Comparison of ENCODE assay signal across 17 mouse cellular contexts in genomic region chr15:92696276-92696956, GRCm38 (mm10).
A peak's percentile ranks its signal among the peaks of the same experiment; 100 is the strongest.
DNase-seq lines count a peak whose midpoint lies in the region; ATAC-seq and TF ChIP-seq lines count a peak whose summit lies in the region.
"Had no signal": no experiment of that assay in that cellular context is flagged by ENCODE, and none has a peak within 500 bp of the region (broad histone marks: within the 10 kb centered on the region; RNA-seq: fewer than 3 reads in every experiment).

No protein-coding gene starts in this region.

- H3K9ac ChIP-seq in heart, embryonic 13.5 days: no peak overlapping the region
- no peak overlapping the region for H3K9ac ChIP-seq in kidney, postnatal 0 days (ENCODE audit: low read depth, low read length)
- no peak overlapping the region for H3K9ac ChIP-seq in midbrain, postnatal 0 days (replicated peaks; ENCODE audit: low read length, poor library complexity, severe bottlenecking)
- H3K9ac ChIP-seq in midbrain, embryonic 13.5 days (replicated peaks): no peak overlapping the region
- H3K9ac ChIP-seq: liver, embryonic 12.5 days; stomach, embryonic 15.5 days had no signal

- no peaks in the 10 kb centered on the region for H3K9me3 ChIP-seq in heart, embryonic 13.5 days
- H3K9me3 ChIP-seq in kidney, postnatal 0 days (replicated peaks; ENCODE audit: low read length): no peaks in the 10 kb centered on the region
- H3K9me3 ChIP-seq in midbrain, postnatal 0 days (ENCODE audit: low read length): no peaks in the 10 kb centered on the region
- no peaks in the 10 kb centered on the region for H3K9me3 ChIP-seq in midbrain, embryonic 13.5 days
- H3K9me3 ChIP-seq: limb, embryonic 10.5 days; liver, embryonic 12.5 days; stomach, embryonic 15.5 days had no signal

- DNase-seq in heart, adult 11 months: no peak
- DNase-seq in kidney, postnatal 0 days (ENCODE audit: low spot score): peak; percentile 15
- no peak for DNase-seq in kidney, adult 2 months
- DNase-seq in midbrain, postnatal 0 days (ENCODE audit: low spot score): peak; percentile 21
- no peak for DNase-seq in layer of hippocampus, adult 9-10 months (ENCODE audit: low spot score)
- DNase-seq: adrenal gland, postnatal 10 days; cerebellum, adult 8-10 months; embryo, embryonic 11 days; layer of hippocampus, postnatal 36 days; right cerebral cortex, adult 18-20 months had no signal

- no peaks in the 10 kb centered on the region for H3K36me3 ChIP-seq in heart, embryonic 13.5 days
- H3K36me3 ChIP-seq in kidney, postnatal 0 days (ENCODE audit: insufficient read depth, low read length): no peaks in the 10 kb centered on the region
- no peaks in the 10 kb centered on the region for H3K36me3 ChIP-seq in kidney, adult 2 months (ENCODE audit: control insufficient read depth, insufficient read depth, low read length)
- H3K36me3 ChIP-seq in midbrain, postnatal 0 days (ENCODE audit: insufficient read depth, low read length): no peaks in the 10 kb centered on the region; the same call in 1 of the 2 replicates
- H3K36me3 ChIP-seq in midbrain, embryonic 13.5 days: no peaks in the 10 kb centered on the region
- H3K36me3 ChIP-seq: limb, embryonic 10.5 days; liver, embryonic 12.5 days; stomach, embryonic 15.5 days had no signal

- H3K4me2 ChIP-seq in heart, embryonic 13.5 days: 0 out of 2 replicates have a peak overlapping the region, but pooled peaks have one; percentile 5
- H3K4me2 ChIP-seq in kidney, postnatal 0 days (ENCODE audit: low read length): no peak overlapping the region
- no peak overlapping the region for H3K4me2 ChIP-seq in midbrain, postnatal 0 days (ENCODE audit: low read depth, low read length, poor library complexity, severe bottlenecking)
- no peak overlapping the region for H3K4me2 ChIP-seq in midbrain, embryonic 13.5 days (replicated peaks)
- H3K4me2 ChIP-seq: liver, embryonic 12.5 days; stomach, embryonic 15.5 days had no signal

- H3K4me3 ChIP-seq in heart, embryonic 13.5 days: no peak overlapping the region
- H3K4me3 ChIP-seq in kidney, postnatal 0 days (replicated peaks; ENCODE audit: low read depth, low read length): no peak overlapping the region
- no peak overlapping the region for H3K4me3 ChIP-seq in kidney, adult 2 months (ENCODE audit: insufficient read depth, low read depth, low read length)
- H3K4me3 ChIP-seq in midbrain, postnatal 0 days (ENCODE audit: low read depth, low read length): no peak overlapping the region
- no peak overlapping the region for H3K4me3 ChIP-seq in midbrain, embryonic 13.5 days (replicated peaks)
- H3K4me3 ChIP-seq: erythroblast, embryonic 14.5 days; limb, embryonic 10.5 days; liver, embryonic 12.5 days; stomach, embryonic 15.5 days had no signal

- no peaks in the 10 kb centered on the region for H3K27me3 ChIP-seq in heart, embryonic 13.5 days (replicated peaks)
- no peaks in the 10 kb centered on the region for H3K27me3 ChIP-seq in kidney, postnatal 0 days (ENCODE audit: insufficient read depth, low read length)
- H3K27me3 ChIP-seq in kidney, adult 2 months (replicated peaks; ENCODE audit: control insufficient read depth, insufficient read depth, low read length): no peaks in the 10 kb centered on the region
- no peaks in the 10 kb centered on the region for H3K27me3 ChIP-seq in midbrain, postnatal 0 days (ENCODE audit: insufficient read depth, low read length)
- H3K27me3 ChIP-seq in midbrain, embryonic 13.5 days: no peaks in the 10 kb centered on the region
- H3K27me3 ChIP-seq: liver, embryonic 12.5 days; stomach, embryonic 15.5 days had no signal

- no peak for TF ChIP-seq CTCF in kidney, postnatal 0 days (IDR thresholded peaks at IDR 0.05; ENCODE audit: low read depth)
- no peak for TF ChIP-seq CTCF in kidney, adult 2 months (conservative IDR thresholded peaks at IDR 0.05; ENCODE audit: insufficient read depth, insufficient read length, low read depth, low read length)
- no peak for TF ChIP-seq CTCF in midbrain, postnatal 0 days (IDR thresholded peaks at IDR 0.05)

- no peak for TF ChIP-seq POLR2A in kidney, adult 2 months (IDR thresholded peaks at IDR 0.05; ENCODE audit: low read depth, low read length)

- H3K27ac ChIP-seq in heart, embryonic 13.5 days (replicated peaks): 0 out of 2 replicates have a peak overlapping the region, but pooled peaks have one; percentile 36
- no peak overlapping the region for H3K27ac ChIP-seq in kidney, postnatal 0 days
- H3K27ac ChIP-seq in kidney, adult 2 months (ENCODE audit: insufficient read depth, low read depth, low read length): no peak overlapping the region
- no peak overlapping the region for H3K27ac ChIP-seq in midbrain, postnatal 0 days (ENCODE audit: low read depth, low read length)
- no peak overlapping the region for H3K27ac ChIP-seq in midbrain, embryonic 13.5 days
- H3K27ac ChIP-seq: limb, embryonic 10.5 days; liver, embryonic 12.5 days; stomach, embryonic 15.5 days had no signal

- whole genome bisulfite sequencing in heart, embryonic 13.5 days: 59% methylated on average over 10 of the region's 10 CpGs
- WGBS in kidney, postnatal 0 days: 36% methylated on average over 10 of the region's 10 CpGs
- WGBS in kidney, adult 2 months: 42% methylated on average over 10 of the region's 10 CpGs
- WGBS in midbrain, postnatal 0 days: 43% methylated on average over 10 of the region's 10 CpGs
- WGBS in midbrain, embryonic 13.5 days: 56% methylated on average over 10 of the region's 10 CpGs

- no peak for ATAC-seq in heart, embryonic 13.5 days (ENCODE audit: extremely low read depth, insufficient number of reproducible peaks, low FRiP score, low TSS enrichment)
- ATAC-seq in kidney, postnatal 0 days (replicated peaks; ENCODE audit: low FRiP score, low read depth): no peak
- no peak for ATAC-seq in midbrain, postnatal 0 days (ENCODE audit: low FRiP score)
- no peak for ATAC-seq in midbrain, embryonic 13.5 days
- ATAC-seq: intestine, postnatal 0 days; liver, embryonic 12.5 days had no signal

- peaks cover 11% of the 10 kb centered on the region; the same call in 1 of the 2 replicates for H3K4me1 ChIP-seq in heart, embryonic 13.5 days
- no peaks in the 10 kb centered on the region for H3K4me1 ChIP-seq in kidney, postnatal 0 days (replicated peaks; ENCODE audit: insufficient read depth, low read length)
- no peaks in the 10 kb centered on the region for H3K4me1 ChIP-seq in kidney, adult 2 months (ENCODE audit: control insufficient read depth, insufficient read depth, low read length)
- no peaks in the 10 kb centered on the region for H3K4me1 ChIP-seq in midbrain, postnatal 0 days (ENCODE audit: insufficient read depth, low read length)
- H3K4me1 ChIP-seq in midbrain, embryonic 13.5 days (replicated peaks): peaks cover 13% of the 10 kb centered on the region; the same call in 1 of the 2 replicates
- H3K4me1 ChIP-seq: liver, embryonic 12.5 days had no signal

Comparison
In these comparisons a context has a peak if more than half of its experiments do, and no peak if none do; other contexts are left out.
1. DNase-seq: peak in kidney, postnatal 0 days (single experiment) and midbrain, postnatal 0 days (single experiment); none in heart, adult 11 months (single experiment), kidney, adult 2 months (single experiment) and layer of hippocampus, adult 9-10 months (single experiment).